Mouse (Mus musculus) megakaryocyte, embryonic 14.5 days (primary cell): ENCODE results near the gene Postn. TPM values are rescaled to one million over a fixed set of nuclear protein-coding genes. Genes with fewer than 3 reads are reported as not detected.

Experiments used
- H3K27me3 ChIP-seq: replicated peaks from 2 replicates; pipeline ENCODE3; 2012; ENCODE audit warnings: inconsistent platforms
- H3K36me3 ChIP-seq: replicated peaks from 2 replicates; pipeline ENCODE3; 2012; ENCODE audit warnings: low read length, inconsistent platforms, mixed read lengths
- H3K4me1 ChIP-seq: 2 replicates; pipeline ENCODE4 v1.6.1; 2012; ENCODE audit warnings: inconsistent platforms
- H3K4me3 ChIP-seq: replicated peaks from 2 replicates; pipeline ENCODE3; 2012; ENCODE audit warnings: moderate library complexity, mild to moderate bottlenecking, inconsistent platforms
- H3K9me3 ChIP-seq: 2 replicates; pipeline ENCODE4 v1.6.1; 2012; ENCODE audit warnings: inconsistent platforms
- FLI1 ChIP-seq: IDR thresholded peaks from 2 replicates; pipeline ENCODE4 v1.6.1; 2012; ENCODE audit warnings: low read length, inconsistent platforms, mixed read lengths
- GATA1 ChIP-seq: IDR thresholded peaks from 3 replicates; pipeline ENCODE4 v1.6.1; 2012; ENCODE audit warnings: mixed read lengths, low read length, inconsistent platforms, borderline replicate concordance
- polyA plus RNA-seq: library from polyadenylated mRNA; stranded (reverse); fragments of >175 nt; gene quantifications from 2 replicates; pipeline ENCODE4 v1.2.3, GENCODE M21; 2012; ENCODE audit warnings: low replicate concordance; ENCODE audit not compliant: insufficient read depth

Postn gene
- polyA plus RNA-seq, 1 experiment, result not detected

GRCm38 (mm10) chr3:54378135-54378534 is 17.2 kb downstream of the Postn start:
- no peaks in the 10 kb centered on the region for H3K4me1 ChIP-seq
- no peaks in the 10 kb centered on the region for H3K36me3 ChIP-seq
- no peak overlapping the region for H3K4me3 ChIP-seq
- TF ChIP-seq GATA1 (no peak), FLI1 (no peak)
- H3K27me3 ChIP-seq, result no peaks in the 10 kb centered on the region
- 0 out of 2 replicates have a peak, but pooled peaks cover 7% of the 10 kb centered on the region for H3K9me3 ChIP-seq

DNA sequence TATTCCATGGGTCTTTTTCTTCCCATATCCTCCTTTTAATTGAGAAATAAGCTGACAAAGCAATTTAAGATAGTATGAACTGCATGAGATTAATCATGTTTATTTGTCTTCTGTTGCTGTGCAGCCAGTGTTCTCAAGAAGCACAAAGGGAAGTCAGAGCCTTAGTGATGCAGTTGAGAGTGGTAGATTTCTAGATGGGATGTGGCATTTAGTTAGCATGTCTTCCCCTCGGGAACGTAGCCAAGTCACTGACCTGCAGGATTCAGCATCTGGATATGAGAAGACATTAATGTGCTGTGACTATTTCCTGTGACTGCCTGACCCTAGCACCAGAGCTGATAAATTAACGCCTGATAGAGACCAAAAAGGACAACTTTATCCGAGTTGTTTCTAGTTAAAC is 19.1 kb downstream of the Postn start:
- Histone ChIP-seq H3K36me3 (no peaks in the 10 kb centered on the region), H3K4me1 (no peaks in the 10 kb centered on the region), H3K4me3 (no peak overlapping the region), H3K27me3 (no peaks in the 10 kb centered on the region), H3K9me3 (0 out of 2 replicates have a peak, but pooled peaks cover 4% of the 10 kb centered on the region)
- TF ChIP-seq FLI1 (no peak), GATA1 (no peak)

GRCm38 (mm10) chr3:54399321-54399720 is 38.4 kb downstream of the Postn start:
- no peaks in the 10 kb centered on the region for H3K4me1 ChIP-seq
- H3K27me3 ChIP-seq, result no peaks in the 10 kb centered on the region
- no peaks in the 10 kb centered on the region for H3K9me3 ChIP-seq
- TF ChIP-seq FLI1, result no peak
- no peak for TF ChIP-seq GATA1
- no peaks in the 10 kb centered on the region for H3K36me3 ChIP-seq
- H3K4me3 ChIP-seq, result no peak overlapping the region

DNA sequence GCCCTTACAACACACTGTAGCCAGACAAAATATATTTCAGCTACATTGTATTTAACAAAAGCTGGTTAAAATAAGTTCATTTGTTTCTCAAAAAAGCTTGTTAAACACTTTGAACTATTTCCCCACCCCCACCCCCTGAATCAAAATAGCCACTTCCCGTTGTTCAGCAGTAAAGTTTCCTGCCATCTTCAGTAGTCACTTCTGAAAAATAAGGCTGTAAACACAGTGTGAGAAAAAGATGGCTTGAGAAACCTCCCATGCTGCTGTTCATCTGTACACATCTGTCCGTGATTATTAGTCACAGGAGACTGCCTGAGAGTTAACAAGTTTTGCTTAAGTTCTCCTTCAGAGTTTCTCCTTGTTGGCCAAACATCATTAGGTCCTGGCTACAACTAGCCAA is 39.0 kb downstream of the Postn start:
- Histone ChIP-seq H3K9me3 (no peaks in the 10 kb centered on the region), H3K4me3 (no peak overlapping the region), H3K4me1 (no peaks in the 10 kb centered on the region), H3K36me3 (no peaks in the 10 kb centered on the region), H3K27me3 (no peaks in the 10 kb centered on the region)
- TF ChIP-seq GATA1, result no peak
- TF ChIP-seq FLI1, result no peak

DNA sequence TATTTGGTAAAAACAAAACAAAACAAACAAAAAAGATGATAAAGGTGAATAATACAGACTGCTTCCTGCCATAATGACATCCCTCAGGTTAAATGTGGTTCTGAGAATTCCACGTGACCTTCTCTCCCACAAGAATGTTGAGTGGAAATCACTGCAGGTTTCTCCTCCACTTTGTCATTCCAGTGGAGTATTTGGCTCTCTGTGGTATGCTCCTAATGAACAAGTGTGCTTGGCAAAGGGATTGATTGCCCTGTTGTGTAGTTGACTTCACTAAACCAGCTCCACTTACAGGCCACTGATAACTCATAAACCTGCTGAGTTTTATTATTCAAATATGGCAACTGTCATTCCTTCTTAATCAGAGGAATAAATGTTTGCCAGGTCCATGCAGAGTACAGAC is 39.7 kb downstream of the Postn start:
- Histone ChIP-seq H3K36me3 (no peaks in the 10 kb centered on the region), H3K27me3 (no peaks in the 10 kb centered on the region), H3K4me1 (no peaks in the 10 kb centered on the region), H3K4me3 (no peak overlapping the region), H3K9me3 (no peaks in the 10 kb centered on the region)
- TF ChIP-seq GATA1, result no peak
- TF ChIP-seq FLI1, result no peak

DNA sequence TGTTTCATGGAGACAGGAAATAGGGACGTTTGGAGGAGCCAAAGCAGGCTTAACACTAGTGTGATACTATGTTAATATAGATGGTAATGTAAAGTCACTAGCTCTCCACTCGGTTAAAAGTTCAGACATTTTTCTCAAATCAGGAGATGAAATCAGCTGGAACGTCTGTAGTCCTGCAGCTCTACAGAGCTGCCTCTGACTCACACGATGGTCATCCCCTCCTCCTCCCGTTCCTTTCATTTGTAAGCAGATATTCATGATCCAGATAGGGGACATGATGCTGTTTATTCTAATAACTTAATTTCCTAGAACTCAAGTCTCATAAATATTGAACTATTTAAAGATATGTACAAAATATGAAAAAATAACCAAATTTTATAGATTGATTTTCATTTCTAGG is 40.8 kb downstream of the Postn start:
- H3K9me3 ChIP-seq, result no peaks in the 10 kb centered on the region
- no peak for TF ChIP-seq GATA1
- TF ChIP-seq FLI1, result no peak
- H3K4me3 ChIP-seq, result no peak overlapping the region
- no peaks in the 10 kb centered on the region for H3K27me3 ChIP-seq
- H3K4me1 ChIP-seq, result no peaks in the 10 kb centered on the region
- H3K36me3 ChIP-seq, result no peaks in the 10 kb centered on the region

DNA sequence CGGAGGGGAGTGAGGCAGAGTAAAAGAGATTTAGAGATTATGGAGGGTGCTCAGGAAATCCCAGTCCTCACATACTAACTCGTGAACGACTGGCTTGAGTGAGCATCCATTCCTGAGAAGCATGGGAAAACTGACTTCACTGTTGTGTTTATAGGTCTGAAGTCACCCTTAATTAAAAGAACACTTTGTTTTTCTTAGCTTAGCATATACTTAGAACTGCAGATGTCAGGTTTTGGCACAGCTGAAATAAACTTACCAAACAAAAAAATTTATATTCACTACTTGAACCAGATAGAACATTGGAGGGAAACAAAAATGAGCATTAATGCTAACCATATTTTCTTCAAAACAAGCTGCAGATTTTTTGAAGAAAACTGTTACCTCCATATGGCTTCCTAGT is 42.9 kb downstream of the Postn start:
- no peaks in the 10 kb centered on the region for H3K9me3 ChIP-seq
- no peak overlapping the region for H3K4me3 ChIP-seq
- H3K4me1 ChIP-seq, result no peaks in the 10 kb centered on the region
- H3K27me3 ChIP-seq, result no peaks in the 10 kb centered on the region
- no peaks in the 10 kb centered on the region for H3K36me3 ChIP-seq
- no peak for TF ChIP-seq GATA1
- TF ChIP-seq FLI1, result no peak

DNA sequence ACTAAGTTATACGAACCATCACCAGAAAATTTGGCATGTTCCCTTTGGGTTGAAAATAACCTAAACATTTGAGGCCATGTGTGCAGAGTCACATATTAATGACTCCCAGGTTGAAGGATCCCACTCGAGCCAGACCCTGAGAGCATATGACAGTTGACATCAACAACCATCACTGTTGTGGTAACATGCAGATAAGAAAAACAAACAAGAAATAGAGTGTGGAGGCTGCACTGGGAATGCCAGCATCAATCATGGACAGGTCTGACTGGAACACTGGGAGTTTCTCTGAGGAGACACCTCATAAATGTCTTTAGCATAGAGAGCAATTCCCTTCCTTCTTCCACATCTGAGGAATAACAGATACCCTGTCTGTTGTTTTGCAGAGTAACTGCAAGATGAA is 45.7 kb downstream of the Postn start:
- H3K4me1 ChIP-seq, result no peaks in the 10 kb centered on the region
- TF ChIP-seq FLI1 (no peak), GATA1 (no peak)
- H3K36me3 ChIP-seq, result no peaks in the 10 kb centered on the region
- H3K9me3 ChIP-seq, result no peaks in the 10 kb centered on the region
- no peak overlapping the region for H3K4me3 ChIP-seq
- H3K27me3 ChIP-seq, result no peaks in the 10 kb centered on the region

DNA sequence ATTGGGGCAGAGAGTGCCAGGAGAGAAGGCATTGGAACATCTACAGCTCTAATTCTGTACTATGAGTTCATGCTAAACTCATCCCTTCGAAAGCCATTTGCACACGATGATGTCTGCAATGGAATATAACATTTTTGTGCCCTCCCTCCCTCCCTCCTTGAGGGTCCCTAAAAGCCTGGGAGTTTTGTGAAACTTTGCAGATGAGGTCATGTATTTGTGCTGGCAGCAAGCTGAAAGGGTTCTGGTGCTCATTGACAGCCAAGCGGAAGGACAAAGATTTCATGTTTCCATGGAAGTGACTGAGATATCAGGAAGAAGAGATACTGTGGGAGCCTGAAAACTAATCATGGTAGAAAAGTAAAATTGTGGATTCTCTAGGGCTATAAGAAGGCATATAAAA is 50.1 kb downstream of the Postn start:
- TF ChIP-seq GATA1 (no peak), FLI1 (no peak)
- Histone ChIP-seq H3K27me3 (no peaks in the 10 kb centered on the region), H3K9me3 (no peaks in the 10 kb centered on the region), H3K4me1 (no peaks in the 10 kb centered on the region), H3K36me3 (no peaks in the 10 kb centered on the region), H3K4me3 (no peak overlapping the region)

GRCm38 (mm10) chr3:54412885-54413583 is 52.1 kb downstream of the Postn start:
- no peaks in the 10 kb centered on the region for H3K9me3 ChIP-seq
- no peaks in the 10 kb centered on the region for H3K27me3 ChIP-seq
- no peaks in the 10 kb centered on the region for H3K4me1 ChIP-seq
- no peak overlapping the region for H3K4me3 ChIP-seq
- TF ChIP-seq FLI1, result no peak
- no peak for TF ChIP-seq GATA1
- H3K36me3 ChIP-seq, result no peaks in the 10 kb centered on the region

DNA sequence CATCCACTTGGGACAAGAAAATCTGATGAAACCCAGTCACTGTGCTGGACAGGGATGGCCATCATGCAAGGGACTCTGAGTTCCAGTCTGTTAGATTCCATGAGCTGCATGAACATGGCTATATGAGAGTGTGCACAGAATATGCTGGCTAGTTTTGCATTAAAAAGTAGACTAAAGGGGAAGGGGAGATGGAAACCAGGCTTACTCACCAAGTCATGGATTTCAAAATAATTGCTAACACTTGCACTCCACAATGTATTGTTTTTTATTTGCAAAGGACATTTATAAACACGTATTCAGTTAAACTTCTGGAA is 52.6 kb downstream of the Postn start:
- Histone ChIP-seq H3K9me3 (no peaks in the 10 kb centered on the region), H3K4me1 (no peaks in the 10 kb centered on the region), H3K36me3 (no peaks in the 10 kb centered on the region), H3K4me3 (no peak overlapping the region), H3K27me3 (no peaks in the 10 kb centered on the region)
- TF ChIP-seq FLI1, result no peak
- TF ChIP-seq GATA1, result no peak
